Mouse (Mus musculus) layer of hippocampus, adult 11-12 months (tissue): ENCODE results near the gene Cfap126.
A peak's percentile ranks its signal among the peaks of the same experiment; 100 is the strongest.
"Not testable (repeated sequence)": the region's sequence is repeated elsewhere in the genome, so short reads cannot be mapped to it uniquely, and the experiment has no call there.

Experiments used
- DNase-seq: peaks from one replicate; pipeline ENCODE4 v3.0.0; 2022; ENCODE audit warnings: low spot score

The Cfap126 gene

GRCm38 (mm10) chr1:171124398-171124797 is 10.7 kb downstream of the Cfap126 start:
- DNase-seq, result no peak

GRCm38 (mm10) chr1:171129251-171129650 is 15.5 kb downstream of the Cfap126 start:
- DNase-seq, result peak; percentile 81

GRCm38 (mm10) chr1:171130971-171131370 is 17.3 kb downstream of the Cfap126 start:
- DNase-seq, result no peak

- no peak for DNase-seq
Measured at GRCm38 (mm10) chr1:171135600-171135999, 21.9 kb downstream of the Cfap126 start.

GRCm38 (mm10) chr1:171137486-171138155 is 23.9 kb downstream of the Cfap126 start:
- not testable (repeated sequence) for DNase-seq

GRCm38 (mm10) chr1:171142981-171143380 is 29.3 kb downstream of the Cfap126 start:
- DNase-seq, result not testable (repeated sequence)

GRCm38 (mm10) chr1:171149974-171150760 is 36.4 kb downstream of the Cfap126 start, which contains the start of the genes Sdhc and Mpz:
TSS of gene Sdhc (minus strand) at chr1:171150603.
TSS of gene Mpz (plus strand) at chr1:171150711.
- peak; percentile 96 for DNase-seq

- DNase-seq, result peak; percentile 24
Measured at GRCm38 (mm10) chr1:171150838-171151391, 37.2 kb downstream of the Cfap126 start.

- no peak for DNase-seq
Measured at GRCm38 (mm10) chr1:171151966-171152365, 38.2 kb downstream of the Cfap126 start.

- no peak for DNase-seq
Measured at GRCm38 (mm10) chr1:171156644-171157043, 42.9 kb downstream of the Cfap126 start.

- no peak for DNase-seq
Measured at GRCm38 (mm10) chr1:171157965-171158364, 44.2 kb downstream of the Cfap126 start.

GRCm38 (mm10) chr1:171159485-171159975 is 45.8 kb downstream of the Cfap126 start:
- no peak for DNase-seq

- DNase-seq, result no peak
Measured at GRCm38 (mm10) chr1:171162526-171162925, 48.8 kb downstream of the Cfap126 start.

GRCm38 (mm10) chr1:171164258-171164657 is 50.5 kb downstream of the Cfap126 start:
- DNase-seq, result no peak

GRCm38 (mm10) chr1:171165629-171166345 is 52.1 kb downstream of the Cfap126 start:
- no peak for DNase-seq

GRCm38 (mm10) chr1:171168906-171169305 is 55.2 kb downstream of the Cfap126 start:
- DNase-seq, result no peak

GRCm38 (mm10) chr1:171169913-171170312 is 56.2 kb downstream of the Cfap126 start:
- no peak for DNase-seq

- no peak for DNase-seq
Measured at GRCm38 (mm10) chr1:171171138-171171537, 57.4 kb downstream of the Cfap126 start.

GRCm38 (mm10) chr1:171172779-171173178 is 59.1 kb downstream of the Cfap126 start:
- no peak for DNase-seq
